Mouse (Mus musculus) gastrocnemius, postnatal 4 days (tissue): ENCODE results near the gene Cp. TPM values are rescaled to one million over a fixed set of nuclear protein-coding genes. Genes with fewer than 3 reads are reported as not detected.
"Not testable (repeated sequence)": the region's sequence is repeated elsewhere in the genome, so short reads cannot be mapped to it uniquely, and the experiment has no call there.

ENCODE experiments used
- DNase-seq, 2 experiments: peaks; one replicate each; pipeline ENCODE4 v3.0.0; 2021 to 2022; ENCODE audit warnings: low spot score in 2 of 2, mixed read lengths in 2 of 2
- total RNA-seq, 2 experiments: library from RNA; stranded (reverse); gene quantifications; 2 replicates each; pipeline ENCODE4 v1.2.3; 2021

Cp gene
- total RNA-seq, 2 experiments from 2014 or later, result 9.4 to 10.1 TPM

- no peak for DNase-seq
Measured at GRCm38 (mm10) chr3:20004422-20004821, 47.6 kb downstream of the Cp start.

- no peak for DNase-seq
Measured at GRCm38 (mm10) chr3:20005611-20006010, 48.8 kb downstream of the Cp start.

GRCm38 (mm10) chr3:20007275-20007674 is 50.4 kb downstream of the Cp start:
- no peak for DNase-seq

GRCm38 (mm10) chr3:20007759-20008158 is 50.9 kb downstream of the Cp start:
- no peak for DNase-seq

- no peak for DNase-seq
Measured at GRCm38 (mm10) chr3:20010464-20010863, 53.6 kb downstream of the Cp start.

- not testable (repeated sequence) for DNase-seq
Measured at GRCm38 (mm10) chr3:20010905-20011304, 54.1 kb downstream of the Cp start.

- no peak for DNase-seq
Measured at GRCm38 (mm10) chr3:20014454-20014853, 57.6 kb downstream of the Cp start.

- no peak for DNase-seq
Measured at GRCm38 (mm10) chr3:20018076-20018475, 61.2 kb downstream of the Cp start.

- no peak for DNase-seq
Measured at GRCm38 (mm10) chr3:20023832-20024231, 67.0 kb downstream of the Cp start.

GRCm38 (mm10) chr3:20026481-20026880 is 69.6 kb downstream of the Cp start:
- no peak for DNase-seq

- DNase-seq, result no peak
Measured at GRCm38 (mm10) chr3:20026996-20027689, 70.3 kb downstream of the Cp start.

- no peak for DNase-seq
Measured at GRCm38 (mm10) chr3:20027788-20028187, 70.9 kb downstream of the Cp start.

GRCm38 (mm10) chr3:20028640-20029039 is 71.8 kb downstream of the Cp start:
- DNase-seq, result no peak

- no peak for DNase-seq
Measured at GRCm38 (mm10) chr3:20030807-20031206, 74.0 kb downstream of the Cp start.

- no peak for DNase-seq
Measured at GRCm38 (mm10) chr3:20033761-20034718, 77.2 kb downstream of the Cp start.

- peak; percentile 65 to 84 for DNase-seq
Measured at GRCm38 (mm10) chr3:20034719-20035404, 78.0 kb downstream of the Cp start, which contains the start of gene Hps3. Hps3 (minus strand) TSS chr3:20035315.

- no peak for DNase-seq
Measured at GRCm38 (mm10) chr3:20036069-20036468, 79.2 kb downstream of the Cp start.

- not testable (repeated sequence) for DNase-seq
Measured at GRCm38 (mm10) chr3:20041461-20041860, 84.6 kb downstream of the Cp start.

GRCm38 (mm10) chr3:20044736-20045135 is 87.9 kb downstream of the Cp start:
- not testable (repeated sequence) for DNase-seq

- DNase-seq, result peak; percentile 75 to 89
Measured at GRCm38 (mm10) chr3:20057306-20058196, 100.7 kb downstream of the Cp start, which contains the start of gene Hltf. Hltf (plus strand) TSS chr3:20057811.
